9 mouse cellular contexts compared by ENCODE assay signal in genomic region chr19:40994057-40994585, GRCm38 (mm10). TPM values are rescaled to one million over a fixed set of nuclear protein-coding genes. Genes with fewer than 3 reads are reported as not detected.
A peak's percentile ranks its signal among the peaks of the same experiment; 100 is the strongest.
DNase-seq lines count a peak whose midpoint lies in the region; ATAC-seq lines count a peak whose summit lies in the region.
"Had no signal": no experiment of that assay in that cellular context is flagged by ENCODE, and none has a peak within 500 bp of the region (broad histone marks: within the 10 kb centered on the region; RNA-seq: fewer than 3 reads in every experiment).

Blnk (minus strand) TSS chr19:40994535.

- WGBS in heart, embryonic 11.5 days (ENCODE audit: insufficient replicate concordance) = 60% methylated on average over 8 of the region's 8 CpGs

- H3K4me2 ChIP-seq in heart, embryonic 11.5 days = no peak within 1 kb of the TSS
- H3K4me2 ChIP-seq: hindbrain, embryonic 15.5 days had no signal

- no peaks in the 10 kb centered on the region for H3K4me1 ChIP-seq in heart, embryonic 11.5 days (ENCODE audit: control insufficient read depth, insufficient read depth, low read length)
- H3K4me1 ChIP-seq: hindbrain, embryonic 15.5 days had no signal

- H3K9ac ChIP-seq in heart, embryonic 11.5 days (ENCODE audit: low read depth, low read length) = no peak within 1 kb of the TSS
- H3K9ac ChIP-seq: hindbrain, embryonic 15.5 days had no signal

- H3K9me3 ChIP-seq in heart, embryonic 11.5 days (replicated peaks; ENCODE audit: control insufficient read depth, low read length) = no peaks in the 10 kb centered on the region
- H3K9me3 ChIP-seq: hindbrain, embryonic 15.5 days had no signal

- no peak within 1 kb of the TSS for H3K27ac ChIP-seq in heart, embryonic 11.5 days (ENCODE audit: low read depth, low read length)
- H3K27ac ChIP-seq: hindbrain, embryonic 15.5 days had no signal

- no peaks in the 10 kb centered on the region for H3K36me3 ChIP-seq in heart, embryonic 11.5 days (ENCODE audit: control insufficient read depth, insufficient read depth, low read length)
- peaks cover 12% of the 10 kb centered on the region for H3K36me3 ChIP-seq in splenic B cell, adult 2 months (ENCODE audit: control insufficient read depth, insufficient read depth, low read length, poor library complexity, severe bottlenecking)
- H3K36me3 ChIP-seq: hindbrain, embryonic 15.5 days had no signal

- no peaks in the 10 kb centered on the region; the same call in 1 of the 2 replicates for H3K27me3 ChIP-seq in heart, embryonic 11.5 days (ENCODE audit: control insufficient read depth, insufficient read depth, low read length)
- H3K27me3 ChIP-seq in splenic B cell, adult 2 months (ENCODE audit: control insufficient read depth, insufficient read depth, low read length, poor library complexity, severe bottlenecking) = no peaks in the 10 kb centered on the region
- H3K27me3 ChIP-seq: hindbrain, embryonic 15.5 days had no signal

- no peak within 1 kb of the TSS for H3K4me3 ChIP-seq in heart, embryonic 11.5 days (ENCODE audit: low read depth, low read length)
- H3K4me3 ChIP-seq: hindbrain, embryonic 15.5 days had no signal

- no peak for ATAC-seq in heart, embryonic 11.5 days (replicated peaks; ENCODE audit: insufficient number of reproducible peaks, low FRiP score, low TSS enrichment)

- peak; percentile 99 for DNase-seq in heart, adult 11 months
- DNase-seq in embryo, embryonic 11 days = peak; percentile 44
- DNase-seq in heart, postnatal 14 days = peak; percentile 60
- peak; percentile 58 to 59 for DNase-seq in layer of hippocampus, postnatal 36 days
- peak; percentile 59 for DNase-seq in lung, postnatal 14 days
- DNase-seq in splenic B cell, adult 2 months (ENCODE audit: low read depth, low spot score) = peak; percentile 95
- DNase-seq in cerebellum, adult 9-11 months = no peak

- intact Hi-C loops in heart, postnatal 14 days (cut with DNase I) = no loop called here

RNA-seq across cellular contexts. Expression of gene Blnk, which starts in this region (rescaled TPM):
- polyA plus RNA-seq in heart, embryonic 11.5 days (2014; fragmentation: Nextera tagmentation; extraction: Ambion mirVana) = 0.18 and 0.21 TPM in 2 replicates
- total RNA-seq in heart, postnatal 14 days (2021) = under 1 TPM; 0.76 to 0.81 TPM
- 1 to 10 TPM; 6.1 to 6.7 TPM for total RNA-seq in layer of hippocampus, postnatal 36 days (2021)

Comparison
In these comparisons a context has a peak if more than half of its experiments do, and no peak if none do; other contexts are left out.
1. Peak in DNase-seq in heart, postnatal 14 days; RNA of the gene not detected or under 1 TPM.